Mouse (Mus musculus) granulocyte monocyte progenitor cell, adult 5-6 weeks (primary cell): ENCODE data around the gene Rbm4. TPM values are rescaled to one million over a fixed set of nuclear protein-coding genes. Genes with fewer than 3 reads are reported as not detected.
"Not testable (repeated sequence)": the region's sequence is repeated elsewhere in the genome, so short reads cannot be mapped to it uniquely, and the experiment has no call there.

Experiments
- ATAC-seq: replicated peaks from 2 replicates; pipeline ENCODE4 v1.8.0; 2016; ENCODE audit warnings: mild to moderate bottlenecking, moderate TSS enrichment, inconsistent platforms; ENCODE audit not compliant: poor library complexity, severe bottlenecking
- total RNA-seq, 2 experiments: library from RNA; stranded (forward) in 1 of 2; stranded (reverse) in 1 of 2; fragments of 200-712, 200-1000 nt in 1 of 2; fragments of >200 nt in 1 of 2; fragmentation: Nextera tagmentation in 1 of 2; gene quantifications; 2 replicates each; pipeline ENCODE4 v1.2.3; 2014 to 2017

The Rbm4 gene
- total RNA-seq (2014; fragmentation: Nextera tagmentation): 42.0 and 44.5 TPM in 2 replicates
- total RNA-seq (2017): 63.5 and 69.9 TPM in 2 replicates

DNA sequence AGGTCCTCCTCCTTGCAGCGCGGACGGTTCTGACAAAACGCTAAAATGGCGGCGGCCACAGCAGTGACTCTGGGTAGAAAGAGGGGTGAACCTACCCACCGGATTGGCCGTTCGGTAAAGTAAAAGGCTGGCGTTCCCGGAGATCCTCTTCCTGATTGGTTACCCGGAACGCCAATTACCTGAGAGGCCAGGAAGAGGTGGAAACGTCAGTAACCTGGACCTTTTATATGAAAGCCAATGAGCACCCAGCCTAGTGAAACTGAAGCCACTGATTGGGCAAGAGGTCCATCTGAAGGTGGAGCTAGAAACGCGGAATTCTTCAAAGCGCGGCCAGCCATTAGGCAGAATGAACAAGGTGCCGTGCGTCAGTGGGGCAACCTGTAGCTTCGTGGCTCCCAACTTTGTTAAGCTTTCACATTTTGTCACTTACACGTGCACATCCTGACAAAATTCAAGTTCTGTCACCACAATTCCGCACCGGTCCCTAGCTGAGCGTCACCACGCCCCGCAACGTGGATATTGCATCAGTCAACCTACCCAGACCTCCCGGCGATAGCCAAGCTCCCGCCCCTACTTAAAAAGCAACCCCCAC lies at the start of gene Rbm4:
Gene Rbm4 (minus strand): TSS at position 71 of the 592 bp plus-strand sequence.
- ATAC-seq: peak; percentile 96

DNA sequence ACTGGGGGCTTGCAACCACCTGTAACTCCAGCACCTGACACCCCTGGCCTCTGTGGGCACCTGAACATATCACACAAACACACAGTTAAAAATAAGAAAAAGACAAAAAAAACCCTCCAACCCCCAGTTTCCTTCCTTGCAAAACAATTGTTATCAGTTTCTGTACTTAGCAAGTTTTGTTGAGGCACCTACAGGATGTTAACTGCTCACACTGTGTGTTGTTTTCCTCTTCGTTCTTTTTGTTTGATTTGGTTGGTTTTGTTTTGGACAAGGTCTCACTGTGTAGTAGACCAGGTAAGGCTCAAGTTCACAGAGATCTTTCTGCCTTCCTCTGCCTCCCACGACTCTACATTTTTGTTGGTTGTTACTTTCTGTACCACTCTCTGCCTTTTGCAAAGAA lies 48.9 kb upstream of the Rbm4 start:
- no peak for ATAC-seq

GRCm38 (mm10) chr19:4840848-4841247 lies 47.1 kb upstream of the Rbm4 start:
- no peak for ATAC-seq

DNA sequence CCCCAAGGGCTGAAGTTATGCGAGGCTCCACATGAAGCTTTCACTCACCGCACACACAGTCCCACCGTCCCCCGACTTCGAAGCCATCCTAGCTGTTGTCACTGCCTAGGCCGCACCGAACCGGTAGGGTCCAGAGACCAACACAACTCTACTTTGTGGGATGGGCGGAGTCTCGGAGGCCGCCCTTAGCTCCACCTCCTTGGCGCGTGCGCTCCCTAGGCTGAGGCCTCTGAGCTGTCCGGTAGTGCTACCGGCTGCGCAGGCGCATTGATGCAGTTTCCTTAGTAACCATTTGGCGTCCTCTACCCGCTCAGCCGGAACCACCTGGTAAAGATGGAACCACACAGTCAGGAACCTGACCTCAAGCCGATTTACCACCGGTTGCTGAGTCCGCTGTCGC lies 45.4 kb upstream of the Rbm4 start, which contains the start of the genes Ccs and Ccdc87:
Gene Ccs (minus strand): TSS at position 184 of the 400 bp plus-strand sequence.
Gene Ccdc87 (plus strand): TSS at position 218 of the 400 bp plus-strand sequence.
- peak; percentile 96 for ATAC-seq

GRCm38 (mm10) chr19:4838526-4839140 lies 44.9 kb upstream of the Rbm4 start:
- no peak for ATAC-seq

DNA sequence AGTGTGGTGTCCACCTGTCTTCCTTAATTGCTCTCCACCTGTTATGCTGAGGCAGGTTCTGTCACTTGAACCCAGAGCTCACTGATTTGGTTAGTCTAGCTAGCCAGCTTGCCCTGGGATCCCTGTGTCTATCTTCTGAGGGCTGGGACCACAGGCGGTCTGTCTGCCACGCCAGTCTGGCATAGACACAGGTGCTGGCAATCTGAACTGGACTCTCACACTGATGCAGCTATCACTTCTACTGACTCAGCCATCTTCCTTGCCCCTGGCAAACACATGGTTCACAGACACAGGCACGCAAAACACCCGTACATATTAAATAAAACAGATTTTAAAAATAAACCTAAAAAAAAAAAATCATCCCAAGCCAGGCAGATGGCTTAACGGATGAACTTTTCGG lies 43.3 kb upstream of the Rbm4 start:
- no peak for ATAC-seq

GRCm38 (mm10) chr19:4836096-4836495 lies 42.4 kb upstream of the Rbm4 start:
- no peak for ATAC-seq

DNA sequence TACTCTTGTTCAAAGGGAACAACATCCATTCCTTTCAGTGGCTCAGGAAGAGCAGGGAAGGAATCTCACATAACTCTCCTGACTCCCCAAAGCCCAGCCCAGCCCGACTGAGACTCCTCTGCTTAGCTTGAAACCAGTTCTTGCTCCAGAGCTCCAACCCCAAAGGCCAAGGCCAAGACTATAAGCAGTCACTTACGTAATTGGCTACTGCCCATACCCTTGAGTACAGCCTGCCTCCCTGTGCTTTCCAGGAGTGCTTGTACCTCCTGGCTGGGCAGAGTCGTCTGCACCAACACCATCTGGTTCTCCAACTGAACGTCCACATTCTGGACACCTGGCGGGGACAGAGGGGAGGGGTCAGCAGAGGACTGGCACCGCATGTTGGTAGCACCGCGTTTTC lies 40.3 kb upstream of the Rbm4 start:
- no peak for ATAC-seq

GRCm38 (mm10) chr19:4829156-4829555 lies 35.5 kb upstream of the Rbm4 start:
- ATAC-seq: no peak

DNA sequence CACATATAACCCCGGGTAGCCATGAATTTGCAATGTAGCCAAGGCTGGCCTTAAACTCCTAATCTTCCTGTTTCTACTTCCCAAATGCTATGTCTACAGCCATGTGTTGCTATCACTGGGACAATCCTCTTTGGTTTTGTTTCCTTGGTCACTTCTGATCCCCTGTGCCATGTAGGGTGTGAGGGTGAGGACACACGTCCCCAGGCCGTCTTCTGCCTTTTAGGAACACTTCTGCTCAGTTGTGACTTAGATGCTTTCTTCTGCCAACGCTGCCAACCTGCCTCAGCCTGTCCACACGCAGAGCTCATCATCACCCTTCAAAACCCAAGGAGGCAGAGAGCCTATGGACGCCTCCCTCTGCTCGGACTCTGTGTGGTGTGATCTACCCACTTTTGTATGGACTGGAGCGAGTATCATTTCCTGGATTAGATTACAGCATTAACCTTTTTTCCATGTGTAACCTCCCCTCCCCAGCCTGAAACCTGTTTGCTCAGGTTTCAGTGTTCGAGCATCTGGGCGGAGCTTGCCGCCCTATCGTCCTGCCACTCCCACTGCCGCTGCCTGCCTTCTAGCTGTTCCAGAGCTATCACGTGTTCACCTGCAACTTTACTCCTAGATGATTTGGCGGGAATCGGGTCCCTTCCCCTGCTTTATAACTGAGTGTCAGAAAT lies 34.9 kb upstream of the Rbm4 start:
- ATAC-seq: no peak

DNA sequence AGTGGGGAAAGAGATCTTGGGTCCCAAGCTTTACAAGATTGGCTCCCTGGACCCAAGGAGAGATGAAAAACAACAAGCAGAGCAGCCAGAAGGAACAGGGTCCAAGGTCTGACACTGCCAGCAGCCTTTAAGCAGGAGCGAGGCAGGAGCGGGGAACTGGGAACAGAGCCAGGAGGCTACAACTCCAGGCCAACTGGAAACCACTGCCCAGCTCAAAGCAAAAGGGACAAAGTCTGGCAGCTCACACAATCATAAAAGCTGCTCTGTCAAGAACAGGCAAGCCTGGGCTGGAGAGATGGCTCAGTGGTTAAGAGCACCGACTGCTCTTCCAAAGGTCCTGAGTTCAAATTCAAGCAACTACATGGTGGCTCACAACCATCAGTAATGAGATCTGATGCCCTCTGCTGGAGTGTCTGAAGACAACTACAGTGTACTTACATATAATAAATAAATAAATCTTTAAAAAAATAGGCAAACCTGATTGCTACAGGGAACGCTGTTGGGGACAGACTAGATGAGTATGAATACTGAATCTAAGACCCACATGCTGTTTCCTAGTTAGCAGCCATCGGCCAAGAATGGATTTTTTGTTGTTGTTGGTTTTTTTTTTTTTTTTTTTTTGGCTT lies 27.1 kb upstream of the Rbm4 start:
- no peak for ATAC-seq

DNA sequence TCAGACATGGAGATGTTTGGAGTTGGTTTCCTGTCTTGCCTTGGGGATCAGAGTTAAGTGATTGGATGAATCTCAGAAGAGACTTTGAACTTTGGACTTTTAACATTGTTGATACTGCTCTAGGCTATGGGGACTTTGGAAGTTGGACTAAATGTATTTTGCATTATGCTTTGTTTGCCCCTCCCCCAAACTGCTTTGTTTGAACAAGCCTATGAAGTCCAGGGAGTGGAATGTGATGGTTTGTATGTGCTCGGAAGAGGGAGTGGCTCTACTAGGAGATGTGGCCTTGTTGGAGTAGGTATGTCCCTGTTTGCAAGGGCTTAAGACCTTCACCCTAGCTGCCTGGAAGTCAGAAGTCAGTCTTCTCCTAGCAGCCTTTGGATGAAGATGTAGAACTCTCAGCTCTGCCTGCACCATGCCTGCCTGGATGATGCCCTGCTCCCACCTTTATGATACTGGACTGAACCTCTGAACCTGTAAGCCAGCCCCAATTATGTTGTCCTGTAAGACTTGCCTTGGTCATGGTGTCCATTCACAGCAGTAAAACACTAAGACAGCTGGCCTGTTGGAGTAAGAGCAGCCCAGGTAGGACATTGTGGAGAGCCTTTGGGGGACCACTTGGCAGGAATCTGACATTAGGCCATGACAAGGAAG lies 23.6 kb upstream of the Rbm4 start:
- no peak for ATAC-seq

DNA sequence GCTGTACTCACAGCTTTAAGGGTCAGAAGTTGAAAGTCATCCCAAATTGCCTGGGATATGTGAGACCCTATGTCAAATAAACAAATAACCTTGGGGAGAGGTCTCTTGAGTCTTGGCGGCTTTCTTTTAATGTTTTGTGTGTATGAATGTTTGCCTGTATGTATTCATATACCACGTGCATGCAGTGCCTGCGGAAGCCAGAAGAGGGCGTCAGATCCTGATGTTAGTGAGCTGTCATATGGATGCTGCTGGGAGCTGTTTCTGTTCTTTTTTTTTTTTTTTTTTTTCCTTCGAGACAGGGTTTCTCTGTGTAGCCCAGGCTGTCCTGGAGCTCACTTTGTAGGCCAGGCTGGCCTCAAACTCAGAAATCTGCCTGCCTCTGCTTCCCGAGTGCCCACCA lies 19.3 kb upstream of the Rbm4 start:
- ATAC-seq: no peak

- ATAC-seq: not testable (repeated sequence)
Measured at GRCm38 (mm10) chr19:4812334-4812949, 18.7 kb upstream of the Rbm4 start.

DNA sequence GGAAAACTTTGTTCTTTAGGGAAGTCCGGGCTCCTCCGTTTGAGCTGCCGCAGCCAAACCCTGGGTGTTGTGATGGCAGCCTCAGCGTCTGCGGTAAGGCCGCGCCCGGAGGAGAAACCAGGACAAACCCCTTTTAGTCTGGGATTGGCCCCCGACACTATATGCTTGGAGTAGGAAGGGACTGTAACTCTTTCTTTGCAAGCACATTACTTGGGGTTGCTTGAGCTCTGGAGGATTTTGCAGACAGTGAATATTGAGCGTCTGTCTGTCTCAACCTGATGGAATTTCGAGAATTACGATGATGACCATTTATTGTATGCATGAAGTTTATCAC lies 18.2 kb upstream of the Rbm4 start:
- ATAC-seq: no peak

DNA sequence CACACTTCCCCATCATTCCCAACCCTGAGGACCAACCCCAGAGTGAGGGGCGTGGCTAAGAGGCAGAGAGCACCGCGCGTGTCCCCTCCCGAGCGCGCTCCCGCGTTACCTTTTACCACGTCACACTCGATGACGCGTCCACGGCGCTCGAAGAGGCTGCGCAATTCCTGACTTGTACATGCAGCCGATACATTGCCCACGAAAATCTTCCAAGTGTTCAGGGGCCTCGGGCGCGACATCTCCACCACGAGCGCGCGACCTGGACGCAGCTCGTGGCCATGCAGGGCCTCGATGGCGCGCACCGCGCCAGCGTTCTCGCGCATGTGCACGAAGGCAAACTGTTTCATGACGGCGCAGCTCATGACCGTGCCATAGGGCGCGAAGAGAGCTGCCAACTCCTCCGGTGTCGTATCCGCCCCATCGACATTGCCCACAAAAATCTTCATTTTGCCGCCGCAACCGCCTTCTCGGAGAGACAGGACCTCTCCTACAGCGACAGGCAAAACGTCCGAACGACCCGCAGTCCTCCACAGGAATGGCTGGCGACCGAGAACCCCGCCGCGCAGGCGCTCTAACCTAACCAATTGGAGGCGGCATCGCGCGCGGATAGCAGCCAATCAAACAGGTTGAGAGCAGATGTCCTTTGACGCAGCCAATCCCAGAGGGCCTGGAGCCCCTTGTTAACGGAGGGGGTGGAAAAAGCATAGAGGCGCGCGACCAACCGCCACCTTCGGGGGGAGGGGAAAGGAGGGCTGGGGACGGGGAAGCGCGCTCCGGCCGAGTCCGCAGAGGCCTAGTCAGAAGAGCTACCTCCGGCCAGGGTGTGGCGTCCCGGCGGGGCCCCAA lies 17.6 kb upstream of the Rbm4 start, which contains the start of the genes Gm21992 and Rbm14:
Gene Gm21992 (minus strand): TSS at position 550 of the 846 bp plus-strand sequence.
Gene Rbm14 (minus strand): TSS at position 572 of the 846 bp plus-strand sequence.
- ATAC-seq: peak; percentile 88

- no peak for ATAC-seq
Measured at GRCm38 (mm10) chr19:4810746-4811062, 17.0 kb upstream of the Rbm4 start.

DNA sequence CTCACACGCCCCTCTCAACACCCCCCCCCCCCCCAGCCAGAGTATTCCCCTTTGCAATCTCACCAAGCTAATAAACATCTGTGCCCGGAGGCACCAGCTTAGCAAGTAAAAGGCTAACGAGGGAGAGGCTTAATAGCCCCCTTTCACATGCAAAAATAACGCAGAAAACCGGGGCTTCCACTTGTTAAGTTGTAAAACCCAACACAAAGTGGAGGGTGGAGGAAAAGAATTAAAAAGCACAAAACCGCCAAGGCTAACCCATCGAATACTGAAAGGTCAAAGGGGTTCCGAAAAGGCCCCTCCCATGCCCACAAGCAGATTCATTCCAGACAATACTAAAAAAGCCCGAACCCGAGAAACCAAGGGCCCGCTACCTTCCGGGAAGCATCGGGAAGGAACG lies 16.6 kb upstream of the Rbm4 start:
- ATAC-seq: no peak

DNA sequence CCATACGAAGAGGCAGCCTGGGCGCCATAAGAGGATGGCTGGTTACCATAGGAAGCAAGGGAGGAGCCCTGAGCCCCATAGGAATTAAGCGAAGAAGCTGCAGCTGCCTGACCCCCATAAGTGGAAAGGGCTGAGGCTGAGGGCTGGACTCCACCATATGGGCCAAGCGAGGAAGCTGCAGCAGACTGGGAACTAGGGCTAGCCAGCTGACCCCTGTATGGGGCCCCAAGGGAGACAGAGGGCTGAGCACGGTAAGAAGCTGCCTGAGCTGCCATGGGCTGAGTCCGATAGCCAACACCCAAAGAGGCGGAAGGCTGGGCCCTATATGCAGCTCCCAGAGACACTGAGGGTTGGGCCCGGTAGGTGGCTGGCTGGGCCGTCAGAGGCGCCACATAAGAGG lies 9.6 kb upstream of the Rbm4 start:
- 0 out of 2 replicates have a peak, but pooled peaks have one; percentile 12 for ATAC-seq
